Mouse (Mus musculus) induced T-regulatory cell, adult 2 months (primary cell): ENCODE measurements around the gene Col8a1.

Experiments
- DNase-seq: peaks from one replicate; pipeline ENCODE4 v3.0.0-alpha.2; 2012; ENCODE audit warnings: low read depth

Col8a1 gene

GRCm38 (mm10) chr16:57754526-57755125 lies at the start of gene Col8a1:
TSS of gene Col8a1 (minus strand) at chr16:57754737.
- DNase-seq, result no peak

- no peak for DNase-seq
Observed at GRCm38 (mm10) chr16:57801886-57802285, 47.3 kb upstream of the Col8a1 start.

- DNase-seq, result no peak
Observed at GRCm38 (mm10) chr16:57796321-57796720, 41.8 kb upstream of the Col8a1 start.

- DNase-seq, result no peak
Observed at GRCm38 (mm10) chr16:57779011-57779410, 24.5 kb upstream of the Col8a1 start.

- DNase-seq, result no peak
Observed at GRCm38 (mm10) chr16:57765615-57766014, 11.1 kb upstream of the Col8a1 start.

GRCm38 (mm10) chr16:57759862-57760261 lies 5.3 kb upstream of the Col8a1 start:
- no peak for DNase-seq

- no peak for DNase-seq
Observed at GRCm38 (mm10) chr16:57755708-57756107, 1.2 kb upstream of the Col8a1 start.

- DNase-seq, result no peak
Observed at GRCm38 (mm10) chr16:57755241-57755640, 704 bp upstream of the Col8a1 start.

GRCm38 (mm10) chr16:57753539-57754280 lies 827 bp downstream of the Col8a1 start:
- DNase-seq, result no peak

GRCm38 (mm10) chr16:57750549-57750948 lies 4.0 kb downstream of the Col8a1 start:
- DNase-seq, result no peak

- no peak for DNase-seq
Observed at GRCm38 (mm10) chr16:57748093-57748492, 6.4 kb downstream of the Col8a1 start.

- no peak for DNase-seq
Observed at GRCm38 (mm10) chr16:57747357-57748056, 7.0 kb downstream of the Col8a1 start.

- DNase-seq, result no peak
Observed at GRCm38 (mm10) chr16:57740169-57740568, 14.4 kb downstream of the Col8a1 start.

- no peak for DNase-seq
Observed at GRCm38 (mm10) chr16:57734942-57735341, 19.6 kb downstream of the Col8a1 start.

- no peak for DNase-seq
Observed at GRCm38 (mm10) chr16:57733545-57733944, 21.0 kb downstream of the Col8a1 start.

GRCm38 (mm10) chr16:57733139-57733538 lies 21.4 kb downstream of the Col8a1 start:
- DNase-seq, result no peak

- DNase-seq, result no peak
Observed at GRCm38 (mm10) chr16:57724978-57725377, 29.6 kb downstream of the Col8a1 start.

- no peak for DNase-seq
Observed at GRCm38 (mm10) chr16:57718982-57719381, 35.6 kb downstream of the Col8a1 start.

GRCm38 (mm10) chr16:57698733-57699132 lies 55.8 kb downstream of the Col8a1 start:
- no peak for DNase-seq

- DNase-seq, result no peak
Observed at GRCm38 (mm10) chr16:57694694-57695093, 59.8 kb downstream of the Col8a1 start.

- no peak for DNase-seq
Observed at GRCm38 (mm10) chr16:57693906-57694522, 60.5 kb downstream of the Col8a1 start.

- no peak for DNase-seq
Observed at GRCm38 (mm10) chr16:57685790-57686399, 68.6 kb downstream of the Col8a1 start.
